Mouse (Mus musculus) spleen, adult 2 months (tissue): Measurements from ENCODE around the gene Gm10135. TPM values are rescaled to one million over a fixed set of nuclear protein-coding genes. Genes with fewer than 3 reads are reported as not detected.
"Not testable (repeated sequence)": the region's sequence is repeated elsewhere in the genome, so short reads cannot be mapped to it uniquely, and the experiment has no call there.

Source experiments
- DNase-seq, 2 experiments: peaks; one replicate each; pipeline versions ENCODE4 v3.0.0 to v3.0.0-alpha.2; 2012 to 2021; ENCODE audit warnings: low spot score in 2 of 2, low read depth in 1 of 2
- H3K27ac ChIP-seq: fragments of 200-500 bp; 2 replicates; pipeline ENCODE4 v1.5.1; 2012; ENCODE audit warnings: low read length, inconsistent platforms; ENCODE audit not compliant: insufficient read depth
- H3K27me3 ChIP-seq: fragments of 200-500 bp; 2 replicates; pipeline ENCODE4 v1.6.1; 2012; ENCODE audit warnings: mild to moderate bottlenecking, moderate library complexity, low read length, inconsistent platforms; ENCODE audit not compliant: control insufficient read depth, insufficient read depth
- H3K36me3 ChIP-seq: fragments of 200-500 bp; 2 replicates; pipeline ENCODE4 v1.6.1; 2012; ENCODE audit warnings: mild to moderate bottlenecking, low read length, inconsistent platforms; ENCODE audit not compliant: control insufficient read depth, insufficient read depth
- H3K4me1 ChIP-seq: fragments of 200-500 bp; 2 replicates; pipeline ENCODE4 v1.6.1; 2011; ENCODE audit warnings: inconsistent platforms; ENCODE audit not compliant: control insufficient read depth, insufficient read depth, insufficient read length
- H3K4me3 ChIP-seq: fragments of 200-500 bp; 2 replicates; pipeline ENCODE4 v1.5.1; 2011; ENCODE audit warnings: mild to moderate bottlenecking, inconsistent platforms; ENCODE audit not compliant: insufficient read depth, insufficient read length; ENCODE audit errors: extremely low read depth
- CTCF ChIP-seq: fragments of 200-500 bp; IDR thresholded peaks from 2 replicates; pipeline ENCODE4 v1.5.1; 2011; ENCODE audit warnings: mild to moderate bottlenecking, inconsistent platforms; ENCODE audit not compliant: insufficient read depth, insufficient read length, insufficient replicate concordance; ENCODE audit errors: extremely low read depth
- POLR2A ChIP-seq: fragments of 200-500 bp; IDR thresholded peaks from 2 replicates; pipeline ENCODE4 v1.6.1; 2011; ENCODE audit warnings: low read depth, low read length, inconsistent platforms
- WGBS: fragments of 180-500 bp; shearing (Covaris S2); methylation state at CpG from one replicate; pipeline ENCODE4 v1.1.7; 2018; 5-methylcytosine and 5-hydroxymethylcytosine counted together
- polyA plus RNA-seq: library from polyadenylated mRNA; depleted of rRNA; stranded (reverse); fragments of >200 nt; gene quantifications from 2 replicates; pipeline ENCODE4 v1.2.3, GENCODE M21; 2012

The Gm10135 gene
- polyA plus RNA-seq, 1 experiment: not detected

GRCm38 (mm10) chr5:73007582-73007959 is 33.1 kb upstream of the Gm10135 start:
- H3K4me1 ChIP-seq: peaks cover 5% of the 10 kb centered on the region

GRCm38 (mm10) chr5:73006784-73007581 is 32.5 kb upstream of the Gm10135 start, which contains the start of gene Slc10a4:
Gene Slc10a4, plus strand, starts transcription at chr5:73006883.
- TF ChIP-seq CTCF (no peak), POLR2A (no peak)
- H3K36me3 ChIP-seq: no peaks in the 10 kb centered on the region
- no peak within 1 kb of the TSS for H3K4me3 ChIP-seq
- H3K27ac ChIP-seq: no peak within 1 kb of the TSS
- peaks cover 5% of the 10 kb centered on the region for H3K4me1 ChIP-seq
- peaks cover 10% of the 10 kb centered on the region for H3K27me3 ChIP-seq
- 11% methylated on average over 65 of the region's 65 CpGs for WGBS
- no peak for DNase-seq

More at GRCm38 (mm10) chr5:73007582-73007959, 33.1 kb upstream of the Gm10135 start:
- no peak for TF ChIP-seq CTCF
- TF ChIP-seq POLR2A: no peak
- peaks cover 10% of the 10 kb centered on the region for H3K27me3 ChIP-seq
- no peak overlapping the region for H3K27ac ChIP-seq
- 46% methylated on average over 5 of the region's 5 CpGs for WGBS
- no peak for DNase-seq
- no peak overlapping the region for H3K4me3 ChIP-seq
- no peaks in the 10 kb centered on the region for H3K36me3 ChIP-seq

- Histone ChIP-seq H3K4me1 (peaks cover 5% of the 10 kb centered on the region), H3K27ac (no peak overlapping the region), H3K4me3 (no peak overlapping the region), H3K27me3 (peaks cover 10% of the 10 kb centered on the region), H3K36me3 (no peaks in the 10 kb centered on the region)
- 90% methylated on average over 5 of the region's 5 CpGs for WGBS
- TF ChIP-seq POLR2A: no peak
- no peak for TF ChIP-seq CTCF
- no peak for DNase-seq
Observed at GRCm38 (mm10) chr5:73004046-73004445, 29.5 kb upstream of the Gm10135 start.

DNA sequence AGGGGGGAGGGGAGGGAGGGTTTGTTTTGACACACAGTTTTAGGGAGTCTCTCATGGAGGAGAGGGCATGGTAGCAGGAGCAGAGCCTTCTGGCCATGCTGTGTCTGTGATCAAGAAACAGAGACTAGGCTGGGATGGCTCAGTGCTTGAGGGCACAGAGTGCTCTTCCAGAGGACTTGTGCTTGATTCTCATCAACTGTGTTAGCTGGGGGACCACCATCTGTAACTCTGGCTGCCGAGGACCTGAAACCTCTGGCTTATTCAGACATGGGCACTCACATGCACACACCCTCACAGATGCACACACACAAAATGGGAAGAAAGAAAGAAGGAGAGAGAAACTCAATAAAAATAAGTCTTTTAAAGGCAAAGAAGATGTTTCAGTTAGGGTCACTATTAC is 24.0 kb upstream of the Gm10135 start:
- not testable (repeated sequence) for H3K36me3 ChIP-seq, H3K27ac ChIP-seq, H3K4me1 ChIP-seq, DNase-seq, H3K27me3 ChIP-seq, H3K4me3 ChIP-seq
- WGBS: 91% methylated on average over 1 of the region's 1 CpGs

DNA sequence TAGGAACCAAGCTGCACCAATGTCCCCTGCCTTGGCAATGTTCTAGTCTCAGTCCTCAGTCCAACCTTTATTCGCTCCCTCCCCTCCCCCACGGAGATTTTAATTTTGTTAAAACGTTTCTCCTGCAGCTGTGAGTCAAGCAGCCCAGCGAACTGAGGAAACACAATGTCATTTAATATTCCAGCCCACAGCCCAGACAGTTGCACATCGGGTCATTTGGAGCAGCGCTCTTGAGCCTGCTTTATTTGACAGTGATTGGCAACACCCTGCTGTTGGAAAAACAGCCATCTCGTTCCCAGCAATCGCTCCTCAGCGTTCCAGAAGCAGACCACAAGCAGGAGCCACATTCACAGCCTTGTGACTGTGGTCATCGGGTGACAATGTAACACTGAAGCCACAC is 20.9 kb upstream of the Gm10135 start:
- DNase-seq: no peak
- no peak overlapping the region for H3K27ac ChIP-seq
- H3K36me3 ChIP-seq: no peaks in the 10 kb centered on the region
- no peaks in the 10 kb centered on the region for H3K27me3 ChIP-seq
- 75% methylated on average over 10 of the region's 10 CpGs for WGBS
- no peaks in the 10 kb centered on the region for H3K4me1 ChIP-seq
- TF ChIP-seq POLR2A: no peak
- TF ChIP-seq CTCF: no peak
- H3K4me3 ChIP-seq: no peak overlapping the region

- no peak for DNase-seq
- Histone ChIP-seq H3K4me3 (no peak overlapping the region), H3K4me1 (no peaks in the 10 kb centered on the region), H3K36me3 (no peaks in the 10 kb centered on the region), H3K27me3 (no peaks in the 10 kb centered on the region), H3K27ac (no peak overlapping the region)
- WGBS: 92% methylated on average over 2 of the region's 2 CpGs
- no peak for TF ChIP-seq CTCF
Observed at GRCm38 (mm10) chr5:72994928-72995327, 20.4 kb upstream of the Gm10135 start.

- TF ChIP-seq POLR2A (no peak), CTCF (no peak)
- no peaks in the 10 kb centered on the region for H3K27me3 ChIP-seq
- no peak overlapping the region for H3K27ac ChIP-seq
- no peak for DNase-seq
- H3K4me3 ChIP-seq: no peak overlapping the region
- WGBS: 92% methylated on average over 8 of the region's 8 CpGs
- H3K36me3 ChIP-seq: no peaks in the 10 kb centered on the region
- H3K4me1 ChIP-seq: no peaks in the 10 kb centered on the region
Observed at GRCm38 (mm10) chr5:72994424-72994823, 19.9 kb upstream of the Gm10135 start.
